Mouse (Mus musculus) myocyte (in vitro differentiated cells): Measurements from ENCODE around the gene Tmigd3.

Experiments used
- CEBPB ChIP-seq: IDR thresholded peaks from 2 replicates; pipeline ENCODE4 v1.6.1; 2011; ENCODE audit warnings: mild to moderate bottlenecking, moderate library complexity; ENCODE audit not compliant: poor library complexity, insufficient read depth, severe bottlenecking
- E2F4 ChIP-seq: IDR thresholded peaks from one replicate; pipeline ENCODE4 v1.6.1; 2011; ENCODE audit warnings: mild to moderate bottlenecking, control low read depth, moderate library complexity; ENCODE audit not compliant: insufficient read depth
- MYOD1 ChIP-seq, 3 experiments: IDR thresholded peaks; one replicate each; pipeline ENCODE4 v1.6.1; 2011; ENCODE audit warnings: control low read depth in 2 of 3, low read depth in 2 of 3, mild to moderate bottlenecking in 2 of 3, moderate library complexity in 1 of 3; ENCODE audit not compliant: insufficient read length in 2 of 3, control insufficient read depth in 1 of 3
- MYOG ChIP-seq, 3 experiments: IDR thresholded peaks; one replicate each; pipeline ENCODE4 v1.6.1; 2011; ENCODE audit warnings: control low read depth in 2 of 3, low read depth in 2 of 3, mild to moderate bottlenecking in 2 of 3; ENCODE audit not compliant: insufficient read length in 2 of 3, control insufficient read depth in 1 of 3, insufficient read depth in 1 of 3
- POLR2A ChIP-seq: IDR thresholded peaks from one replicate; pipeline ENCODE4 v1.6.1; 2011; ENCODE audit warnings: low read depth, mild to moderate bottlenecking, control low read depth, moderate library complexity; ENCODE audit not compliant: insufficient read length
- POLR2AphosphoS2 ChIP-seq: IDR thresholded peaks from one replicate; pipeline ENCODE4 v1.6.1; 2011; ENCODE audit warnings: low read depth, control low read depth; ENCODE audit not compliant: insufficient read length
- TCF12 ChIP-seq: IDR thresholded peaks from one replicate; pipeline ENCODE4 v1.6.1; 2011; ENCODE audit warnings: mild to moderate bottlenecking, control low read depth; ENCODE audit not compliant: poor library complexity, insufficient read depth, severe bottlenecking
- USF1 ChIP-seq: IDR thresholded peaks from one replicate; pipeline ENCODE4 v1.6.1; 2011; ENCODE audit warnings: low read depth, mild to moderate bottlenecking, control low read depth, moderate library complexity

DNA sequence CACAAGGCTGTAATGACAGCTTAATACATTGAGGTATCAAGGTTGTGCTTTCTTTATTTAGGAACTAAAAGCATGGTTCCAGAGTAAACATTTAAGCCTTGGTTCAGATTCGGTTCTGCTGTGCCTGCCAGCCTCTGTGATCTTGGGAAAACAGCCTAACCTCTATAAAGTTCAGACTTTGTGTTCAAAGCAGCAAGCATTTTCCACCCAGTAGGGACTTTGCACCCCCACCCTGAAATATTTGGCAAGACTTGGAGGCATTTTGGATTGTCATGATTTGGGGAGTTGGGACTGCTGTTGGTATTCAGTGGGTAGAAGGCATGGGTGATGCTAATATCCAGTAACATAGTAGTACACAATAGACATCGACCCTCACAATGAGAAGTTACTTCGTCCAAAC, 18.3 kb downstream of the Tmigd3 start:
- no peak for TF ChIP-seq TCF12
- no peak for TF ChIP-seq POLR2A
- no peak for TF ChIP-seq POLR2AphosphoS2
- TF ChIP-seq CEBPB = no peak
- TF ChIP-seq MYOD1 (IDR thresholded peaks at IDR 0.05; ENCODE audit: control insufficient read depth in 1 of 3, insufficient read length in 2 of 3, low read depth in 2 of 3) = no peak
- TF ChIP-seq MYOG (IDR thresholded peaks at IDR 0.05; ENCODE audit: control insufficient read depth in 1 of 3, insufficient read depth in 1 of 3, insufficient read length in 2 of 3, low read depth in 2 of 3) = no peak
- no peak for TF ChIP-seq E2F4
- TF ChIP-seq USF1 = no peak
